Mouse (Mus musculus) stomach, postnatal 0 days (tissue): ENCODE results near the gene Il33. TPM values are rescaled to one million over a fixed set of nuclear protein-coding genes. Genes with fewer than 3 reads are reported as not detected.
A peak's percentile ranks its signal among the peaks of the same experiment; 100 is the strongest.

Source experiments
- ATAC-seq: fragments of 200-750 bp; cut with Nextera tagmentation; 2 replicates; pipeline ENCODE4 v1.8.0; 2017; ENCODE audit not compliant: low FRiP score, low TSS enrichment
- DNase-seq: peaks from one replicate; pipeline ENCODE4 v3.0.0-alpha.2; 2016; ENCODE audit warnings: low spot score
- H3K27ac ChIP-seq: fragments of 300-500 bp; sonication (generic); replicated peaks from 2 replicates; pipeline ENCODE4 v1.5.1; 2014; ENCODE audit warnings: mild to moderate bottlenecking, control low read depth
- H3K27me3 ChIP-seq: fragments of 300-500 bp; sonication (generic); 2 replicates; pipeline ENCODE4 v1.6.1; 2014; ENCODE audit warnings: low read length; ENCODE audit not compliant: control insufficient read depth, insufficient read depth
- H3K36me3 ChIP-seq: fragments of 300-500 bp; sonication (generic); 2 replicates; pipeline ENCODE4 v1.6.1; 2014; ENCODE audit warnings: low read length, mixed read lengths; ENCODE audit not compliant: control insufficient read depth, insufficient read depth
- H3K4me1 ChIP-seq: fragments of 300-500 bp; sonication (generic); replicated peaks from 2 replicates; pipeline ENCODE4 v1.6.1; 2014; ENCODE audit warnings: antibody characterized with exemption; ENCODE audit not compliant: control insufficient read depth, insufficient read depth
- H3K4me2 ChIP-seq: fragments of 300-500 bp; sonication (generic); replicated peaks from 2 replicates; pipeline ENCODE4 v1.6.1; 2014; ENCODE audit warnings: low read depth, mild to moderate bottlenecking, control low read depth, moderate library complexity
- H3K4me3 ChIP-seq: fragments of 300-500 bp; sonication (generic); 2 replicates; pipeline ENCODE4 v1.5.1; 2014; ENCODE audit warnings: low read depth, low read length, control low read depth
- H3K9ac ChIP-seq: fragments of 300-500 bp; sonication (generic); 2 replicates; pipeline ENCODE4 v1.6.1; 2014; ENCODE audit warnings: mild to moderate bottlenecking, low read length, control low read depth, mixed read lengths
- H3K9me3 ChIP-seq: fragments of 300-500 bp; sonication (generic); 2 replicates; pipeline ENCODE4 v1.6.1; 2016; ENCODE audit warnings: low read length; ENCODE audit not compliant: control insufficient read depth
- CTCF ChIP-seq: IDR thresholded peaks from 2 replicates; pipeline ENCODE4 v1.5.1; 2016; ENCODE audit warnings: antibody characterized with exemption, low read depth, mild to moderate bottlenecking, moderate library complexity
- EP300 ChIP-seq: optimal IDR thresholded peaks from 2 replicates; pipeline ENCODE3; 2016; ENCODE audit warnings: antibody characterized with exemption
- WGBS: fragments of 180-500 bp; shearing (Covaris S2); extraction: QIAGEN DNeasy Blood & Tissue Kit; methylation state at CpG from one replicate; pipeline ENCODE4 v1.1.7; 2014; 5-methylcytosine and 5-hydroxymethylcytosine counted together
- polyA plus RNA-seq: library from polyadenylated mRNA; unstranded; fragments of >200 nt; fragmentation: Nextera tagmentation; extraction: Ambion mirVana; gene quantifications from 2 replicates; pipeline ENCODE4 v1.2.1, GENCODE M21; 2015

The Il33 gene
- 54.4 and 63.6 TPM in 2 replicates for polyA plus RNA-seq

DNA sequence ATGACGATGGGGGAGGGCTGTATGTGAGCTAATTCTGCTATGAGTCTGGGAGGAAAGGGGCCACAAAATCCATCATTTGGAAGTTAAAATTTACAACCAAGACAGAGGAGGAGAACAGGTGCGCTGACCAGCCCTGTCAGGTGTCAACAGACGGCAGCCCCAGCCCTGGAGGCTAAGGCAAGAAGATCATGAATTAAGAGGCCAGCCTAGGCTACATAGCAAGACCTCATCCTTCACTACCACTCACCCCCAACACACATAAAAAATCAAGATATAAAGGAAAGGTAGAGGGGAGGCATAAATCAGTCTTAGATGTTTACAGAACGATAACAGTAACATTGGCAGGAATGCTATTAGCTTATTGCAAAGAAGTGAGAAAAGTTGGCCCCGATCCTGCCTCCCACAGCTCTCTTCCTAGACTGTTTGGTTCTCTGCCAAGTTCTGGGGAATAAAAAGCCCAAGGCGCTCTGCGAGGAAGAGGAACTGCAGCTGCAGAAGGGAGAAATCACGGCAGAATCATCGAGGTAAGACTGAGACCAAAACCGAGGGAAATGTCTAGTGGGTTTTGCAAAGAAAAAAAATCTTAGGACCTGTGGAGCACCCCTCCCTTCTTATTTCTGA lies at the start of gene Il33:
TSS of gene Il33 (plus strand) at position 477 of the 621 bp plus-strand sequence.
- WGBS = 11% methylated on average over 10 of the region's 10 CpGs
- no peak for TF ChIP-seq CTCF
- TF ChIP-seq EP300 = no peak
- no peaks in the 10 kb centered on the region for H3K36me3 ChIP-seq
- peaks cover 3% of the 10 kb centered on the region; the same call in 1 of the 2 replicates for H3K4me1 ChIP-seq
- peak within 1 kb of the TSS; percentile 1; the same call in 1 of the 2 replicates for H3K9ac ChIP-seq
- peak within 1 kb of the TSS; percentile 17 for H3K4me3 ChIP-seq
- peak within 1 kb of the TSS; percentile 28 for H3K4me2 ChIP-seq
- DNase-seq = peak; percentile 60
- ATAC-seq = peak; percentile 46
- H3K27me3 ChIP-seq = no peaks in the 10 kb centered on the region
- H3K27ac ChIP-seq = peak within 1 kb of the TSS; percentile 19; the same call in 1 of the 2 replicates
- no peaks in the 10 kb centered on the region for H3K9me3 ChIP-seq

DNA sequence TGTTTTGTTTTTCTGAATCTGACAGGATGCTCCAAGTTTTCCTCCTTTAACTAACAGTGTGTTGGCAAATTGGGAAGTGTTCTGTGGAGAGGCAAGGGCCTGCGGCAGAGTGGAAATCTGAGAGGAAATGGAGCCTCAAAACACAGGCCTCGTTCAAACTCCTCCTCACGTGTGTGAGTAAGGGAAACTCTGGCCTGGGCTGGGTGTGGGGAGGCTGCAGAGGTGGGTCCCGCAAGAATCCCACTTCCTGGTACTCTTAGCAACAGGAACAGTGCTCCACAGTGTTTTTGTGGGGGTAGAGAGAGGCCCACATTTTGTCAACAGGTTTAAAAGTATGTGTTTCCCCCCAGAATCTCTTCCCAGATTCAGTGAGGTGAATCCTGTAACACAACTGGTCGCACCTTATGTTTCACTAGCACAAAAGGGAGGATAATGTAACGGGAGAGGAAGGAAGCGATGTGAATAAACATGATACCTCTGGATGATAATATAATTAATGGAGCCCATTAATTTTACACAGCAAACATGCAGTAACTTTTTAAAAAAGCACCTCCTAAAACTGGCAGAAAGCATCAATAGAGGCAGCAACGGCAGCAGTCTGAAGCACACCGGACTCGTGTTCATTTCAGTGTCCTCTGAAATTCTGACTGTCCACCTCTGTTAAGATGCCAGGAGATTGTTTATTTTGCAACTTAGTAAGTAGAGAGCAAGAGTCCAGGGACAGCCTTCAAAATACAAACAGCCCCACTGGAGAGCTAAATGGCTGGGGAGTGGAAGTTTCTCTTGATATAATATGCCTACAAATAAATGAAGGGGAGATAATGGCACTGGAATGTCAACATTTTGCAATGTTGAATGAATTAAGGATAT lies 47.3 kb upstream of the Il33 start:
- H3K4me2 ChIP-seq = no peak overlapping the region
- ATAC-seq (no peak), DNase-seq (no peak)
- no peak for TF ChIP-seq CTCF
- no peak for TF ChIP-seq EP300
- H3K4me1 ChIP-seq = 0 out of 2 replicates have a peak, but pooled peaks cover 3% of the 10 kb centered on the region
- H3K27ac ChIP-seq = no peak overlapping the region
- no peaks in the 10 kb centered on the region for H3K9me3 ChIP-seq
- H3K27me3 ChIP-seq = no peaks in the 10 kb centered on the region
- no peak overlapping the region for H3K9ac ChIP-seq
- H3K36me3 ChIP-seq = no peaks in the 10 kb centered on the region
- 56% methylated on average over 10 of the region's 10 CpGs for WGBS
- H3K4me3 ChIP-seq = no peak overlapping the region

DNA sequence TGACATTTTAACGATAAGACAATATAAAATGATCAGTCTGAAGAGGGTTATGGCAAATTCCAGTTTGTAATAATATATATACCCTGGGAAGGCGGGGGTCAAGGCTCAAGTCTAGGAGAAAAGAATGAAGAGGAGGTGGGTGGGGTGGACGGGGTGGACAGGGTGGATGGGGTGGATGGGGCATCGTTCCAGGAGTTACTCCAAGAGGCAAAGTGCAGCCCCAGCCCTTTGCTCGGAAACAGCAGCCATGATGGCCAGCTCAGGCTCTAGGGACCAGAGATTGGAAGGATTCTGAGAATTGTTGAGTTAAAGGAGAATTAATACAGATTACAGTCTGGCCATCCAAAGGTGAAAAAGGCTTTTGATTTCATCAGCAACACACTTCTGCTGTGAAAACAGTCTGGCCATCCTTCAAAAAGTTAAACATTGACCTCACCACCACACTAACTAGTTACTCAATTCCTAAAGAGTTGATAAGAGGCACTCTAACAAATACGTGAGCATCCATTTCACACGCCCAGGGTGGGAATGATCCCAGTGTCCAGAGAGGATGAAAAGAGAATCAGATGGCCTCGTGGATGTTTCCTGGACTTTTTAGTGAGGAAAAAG lies 45.9 kb upstream of the Il33 start:
- DNase-seq (no peak), ATAC-seq (no peak)
- WGBS = 66% methylated on average over 8 of the region's 8 CpGs
- no peak for TF ChIP-seq EP300
- no peak for TF ChIP-seq CTCF
- no peaks in the 10 kb centered on the region for H3K9me3 ChIP-seq
- H3K4me2 ChIP-seq = no peak overlapping the region
- no peaks in the 10 kb centered on the region for H3K36me3 ChIP-seq
- no peak overlapping the region for H3K27ac ChIP-seq
- no peak overlapping the region for H3K9ac ChIP-seq
- 0 out of 2 replicates have a peak, but pooled peaks cover 3% of the 10 kb centered on the region for H3K4me1 ChIP-seq
- H3K27me3 ChIP-seq = no peaks in the 10 kb centered on the region
- H3K4me3 ChIP-seq = no peak overlapping the region

DNA sequence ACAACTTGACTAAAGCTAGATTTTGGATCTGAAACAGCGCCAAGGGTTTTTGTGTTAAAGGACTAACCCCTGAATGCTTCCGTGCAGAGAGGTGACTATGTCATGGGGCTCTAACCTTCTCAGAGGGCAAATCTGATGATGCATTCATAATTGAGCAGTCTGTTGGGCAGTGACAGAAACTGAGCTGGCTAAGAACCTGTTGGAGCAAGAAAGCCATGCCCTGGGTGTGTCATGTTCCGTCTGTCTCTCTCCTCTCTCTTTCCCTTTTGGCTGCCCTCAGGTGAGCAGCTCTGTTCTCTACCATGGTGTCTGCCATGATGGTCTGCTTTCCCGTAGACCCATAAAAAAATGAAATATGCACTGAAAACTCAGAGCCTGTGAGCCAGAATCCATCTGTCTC lies 44.0 kb upstream of the Il33 start:
- 0 out of 2 replicates have a peak, but pooled peaks cover 3% of the 10 kb centered on the region for H3K4me1 ChIP-seq
- H3K27ac ChIP-seq = no peak overlapping the region
- no peak for TF ChIP-seq CTCF
- H3K36me3 ChIP-seq = no peaks in the 10 kb centered on the region
- DNase-seq (no peak), ATAC-seq (peak; percentile 68; the same call in 1 of the 2 replicates)
- H3K9ac ChIP-seq = no peak overlapping the region
- H3K27me3 ChIP-seq = no peaks in the 10 kb centered on the region
- no peak overlapping the region for H3K4me3 ChIP-seq
- WGBS = 71% methylated on average over 4 of the region's 4 CpGs
- no peak overlapping the region for H3K4me2 ChIP-seq
- no peaks in the 10 kb centered on the region for H3K9me3 ChIP-seq

DNA sequence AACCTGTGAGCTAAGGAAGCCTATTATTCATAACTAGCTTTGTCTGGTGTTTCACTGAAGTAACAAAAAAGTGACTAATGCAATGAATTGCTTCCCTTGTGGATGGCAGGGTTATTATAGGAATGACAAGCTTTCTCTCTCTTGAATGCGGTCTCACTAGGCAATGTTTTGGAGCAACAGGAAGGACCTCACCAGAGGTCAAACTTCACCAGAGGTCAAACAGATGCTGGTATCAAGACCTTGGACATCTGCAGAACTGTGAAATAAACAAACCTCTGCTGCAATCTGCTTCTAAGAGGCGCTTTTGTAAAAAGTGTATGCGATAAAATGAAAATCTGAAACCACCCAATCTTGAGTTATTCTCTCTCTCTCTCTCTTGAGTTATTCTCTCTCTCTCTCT lies 42.2 kb upstream of the Il33 start:
- no peak for TF ChIP-seq EP300
- TF ChIP-seq CTCF = no peak
- 63% methylated on average over 3 of the region's 3 CpGs for WGBS
- ATAC-seq = no peak

More for the DNA sequence above, 42.2 kb upstream of the Il33 start:
- Histone ChIP-seq H3K36me3 (no peaks in the 10 kb centered on the region), H3K9me3 (no peaks in the 10 kb centered on the region), H3K4me2 (no peak overlapping the region), H3K4me1 (0 out of 2 replicates have a peak, but pooled peaks cover 3% of the 10 kb centered on the region), H3K4me3 (no peak overlapping the region), H3K27me3 (no peaks in the 10 kb centered on the region), H3K27ac (no peak overlapping the region), H3K9ac (no peak overlapping the region)
- DNase-seq = no peak
